ENCODE assay signal across 9 mouse cellular contexts in genomic region chr14:55604823-55605222, GRCm38 (mm10). TPM values are rescaled to one million over a fixed set of nuclear protein-coding genes. Genes with fewer than 3 reads are reported as not detected.
A peak's percentile ranks its signal among the peaks of the same experiment; 100 is the strongest.
DNase-seq lines count a peak whose midpoint lies in the region; ATAC-seq and TF ChIP-seq lines count a peak whose summit lies in the region.
"Had no signal": no experiment of that assay in that cellular context is flagged by ENCODE, and none has a peak within 500 bp of the region (broad histone marks: within the 10 kb centered on the region; RNA-seq: fewer than 3 reads in every experiment).

No protein-coding gene starts in this region.

- 86% methylated on average over 11 of the region's 11 CpGs for WGBS in kidney, embryonic 15.5 days
- WGBS in limb, embryonic 15.5 days: 78% methylated on average over 11 of the region's 11 CpGs

- H3K4me3 ChIP-seq in kidney, embryonic 15.5 days (replicated peaks): peak overlapping the region; percentile 49
- H3K4me3 ChIP-seq in E14TG2a.4 (replicated peaks; ENCODE audit: low read length): peak overlapping the region; percentile 74
- peak overlapping the region; percentile 71 for H3K4me3 ChIP-seq in G1E (ENCODE audit: low read depth, low read length)
- 0 out of 2 replicates have a peak overlapping the region, but pooled peaks have one; percentile 43 for H3K4me3 ChIP-seq in limb, embryonic 15.5 days

- H3K4me2 ChIP-seq in kidney, embryonic 15.5 days: peak overlapping the region; percentile 69
- peak overlapping the region; percentile 60; the same call in 1 of the 2 replicates for H3K4me2 ChIP-seq in limb, embryonic 15.5 days

- DNase-seq in kidney, postnatal 4 days: no peak
- no peak for DNase-seq in G1E (ENCODE audit: low spot score)
- DNase-seq in frontal cortex, postnatal 36 days (ENCODE audit: low spot score in 2 of 2): no peak
- no peak for DNase-seq in gastrocnemius, postnatal 10 days
- DNase-seq: cerebellum, postnatal 14 days; thymus, postnatal 25 days had no signal

- peak overlapping the region; percentile 92; the same call in 1 of the 2 replicates for H3K27ac ChIP-seq in kidney, embryonic 15.5 days
- no peak overlapping the region for H3K27ac ChIP-seq in limb, embryonic 15.5 days

- TF ChIP-seq CTCF in E14TG2a.4 (conservative IDR thresholded peaks at IDR 0.05; ENCODE audit: low read length): no peak
- TF ChIP-seq CTCF in G1E (IDR thresholded peaks at IDR 0.05; ENCODE audit: low read depth, low read length): no peak

- no peaks in the 10 kb centered on the region for H3K9me3 ChIP-seq in kidney, embryonic 15.5 days (replicated peaks)
- H3K9me3 ChIP-seq in E14TG2a.4 (ENCODE audit: low read length) (no peaks in the 10 kb centered on the region), G1E (replicated peaks) (no peaks in the 10 kb centered on the region)
- H3K9me3 ChIP-seq in limb, embryonic 15.5 days: no peaks in the 10 kb centered on the region

- H3K27me3 ChIP-seq in kidney, embryonic 15.5 days: no peaks in the 10 kb centered on the region
- H3K27me3 ChIP-seq in E14TG2a.4 (ENCODE audit: insufficient read depth, low read length) (no peaks in the 10 kb centered on the region), G1E (ENCODE audit: insufficient read depth, low read length) (no peaks in the 10 kb centered on the region)
- no peaks in the 10 kb centered on the region for H3K27me3 ChIP-seq in limb, embryonic 15.5 days

- H3K4me1 ChIP-seq in kidney, embryonic 15.5 days: peaks cover 21% of the 10 kb centered on the region
- H3K4me1 ChIP-seq in E14TG2a.4 (replicated peaks; ENCODE audit: low read depth, low read length) (peaks cover 83% of the 10 kb centered on the region), G1E (ENCODE audit: insufficient read depth, low read depth, low read length) (peaks cover 78% of the 10 kb centered on the region)
- peaks cover 22% of the 10 kb centered on the region for H3K4me1 ChIP-seq in limb, embryonic 15.5 days

- H3K9ac ChIP-seq in kidney, embryonic 15.5 days: no peak overlapping the region
- H3K9ac ChIP-seq in limb, embryonic 15.5 days: no peak overlapping the region

- ATAC-seq in kidney, embryonic 15.5 days (replicated peaks; ENCODE audit: low FRiP score): no peak
- no peak for ATAC-seq in G1E (ENCODE audit: extremely low read depth, insufficient number of reproducible peaks, low FRiP score, poor library complexity, severe bottlenecking)
- no peak for ATAC-seq in limb, embryonic 15.5 days (ENCODE audit: insufficient number of reproducible peaks, low FRiP score, low TSS enrichment, low read depth)

- peaks cover 81% of the 10 kb centered on the region for H3K36me3 ChIP-seq in kidney, embryonic 15.5 days
- H3K36me3 ChIP-seq in E14TG2a.4 (ENCODE audit: insufficient read depth, low read length) (peaks cover 84% of the 10 kb centered on the region), G1E (replicated peaks) (peaks cover 87% of the 10 kb centered on the region)
- H3K36me3 ChIP-seq in limb, embryonic 15.5 days: peaks cover 78% of the 10 kb centered on the region

RNA-seq across cellular contexts. Expression of gene Irf9, which starts 1.5 kb away (rescaled TPM):
- polyA plus RNA-seq in kidney, embryonic 15.5 days (2015; fragmentation: Nextera tagmentation; extraction: Ambion mirVana): 12.8 and 14.6 TPM in 2 replicates
- total RNA-seq in G1E (2014; fragmentation: Nextera tagmentation) (25.3 and 31.2 TPM in 2 replicates), G1E (2017) (37.8 and 39.6 TPM in 2 replicates)
- polyA plus RNA-seq in G1E (2012): 40.3 and 64.3 TPM in 2 replicates
- polyA plus RNA-seq in limb, embryonic 15.5 days (2015; fragmentation: Nextera tagmentation; extraction: Ambion mirVana): 13.2 and 13.7 TPM in 2 replicates
- total RNA-seq in gastrocnemius, postnatal 10 days (2021): 1 to 10 TPM; 5.0 to 5.7 TPM

RNA-seq across cellular contexts. Expression of gene Rec8, which starts 13.0 kb away (rescaled TPM):
- 20.3 and 22.4 TPM in 2 replicates for polyA plus RNA-seq in kidney, embryonic 15.5 days (2015; fragmentation: Nextera tagmentation; extraction: Ambion mirVana)
- total RNA-seq in G1E (2014; fragmentation: Nextera tagmentation): 123 and 137 TPM in 2 replicates
- total RNA-seq in G1E (2017): 89.9 and 103 TPM in 2 replicates
- 80.7 and 144 TPM in 2 replicates for polyA plus RNA-seq in G1E (2012)
- polyA plus RNA-seq in limb, embryonic 15.5 days (2015; fragmentation: Nextera tagmentation; extraction: Ambion mirVana): 3.3 TPM in 2 replicates
- total RNA-seq in gastrocnemius, postnatal 10 days (2021): under 1 TPM; 0.56 to 0.70 TPM

RNA-seq across cellular contexts. Expression of gene Rnf31, which starts 13.3 kb away (rescaled TPM):
- 18.6 and 21.7 TPM in 2 replicates for polyA plus RNA-seq in kidney, embryonic 15.5 days (2015; fragmentation: Nextera tagmentation; extraction: Ambion mirVana)
- total RNA-seq in G1E (2014; fragmentation: Nextera tagmentation) (23.7 and 43.9 TPM in 2 replicates), G1E (2017) (11.8 and 12.6 TPM in 2 replicates)
- 34.2 and 35.1 TPM in 2 replicates for polyA plus RNA-seq in G1E (2012)
- 20.0 and 20.6 TPM in 2 replicates for polyA plus RNA-seq in limb, embryonic 15.5 days (2015; fragmentation: Nextera tagmentation; extraction: Ambion mirVana)
- total RNA-seq in gastrocnemius, postnatal 10 days (2021): 10 to 100 TPM; 15.9 to 16.4 TPM

RNA-seq across cellular contexts. Expression of gene Psme2, which starts 13.9 kb away (rescaled TPM):
- 248 and 261 TPM in 2 replicates for polyA plus RNA-seq in kidney, embryonic 15.5 days (2015; fragmentation: Nextera tagmentation; extraction: Ambion mirVana)
- 59.4 and 109 TPM in 2 replicates for total RNA-seq in G1E (2014; fragmentation: Nextera tagmentation)
- total RNA-seq in G1E (2017): 163 and 165 TPM in 2 replicates
- polyA plus RNA-seq in G1E (2012): 33.4 and 50.8 TPM in 2 replicates
- polyA plus RNA-seq in limb, embryonic 15.5 days (2015; fragmentation: Nextera tagmentation; extraction: Ambion mirVana): 239 and 241 TPM in 2 replicates
- 10 to 100 TPM; 74.4 to 85.8 TPM for total RNA-seq in gastrocnemius, postnatal 10 days (2021)

RNA-seq across cellular contexts. Expression of gene Emc9, which starts 19.7 kb away (rescaled TPM):
- 6.8 and 7.4 TPM in 2 replicates for polyA plus RNA-seq in kidney, embryonic 15.5 days (2015; fragmentation: Nextera tagmentation; extraction: Ambion mirVana)
- 16.7 and 20.0 TPM in 2 replicates for total RNA-seq in G1E (2014; fragmentation: Nextera tagmentation)
- 17.9 and 23.6 TPM in 2 replicates for total RNA-seq in G1E (2017)
- 19.5 and 20.2 TPM in 2 replicates for polyA plus RNA-seq in G1E (2012)
- polyA plus RNA-seq in limb, embryonic 15.5 days (2015; fragmentation: Nextera tagmentation; extraction: Ambion mirVana): 12.6 and 16.2 TPM in 2 replicates
- 10 to 100 TPM; 45.2 to 49.9 TPM for total RNA-seq in gastrocnemius, postnatal 10 days (2021)
